Mouse (Mus musculus) hindbrain, embryonic 12.5 days (tissue): ENCODE results near the gene Ube2b. TPM values are rescaled to one million over a fixed set of nuclear protein-coding genes. Genes with fewer than 3 reads are reported as not detected.

Experiments used
- ATAC-seq: fragments of 200-750 bp; cut with Nextera tagmentation; 2 replicates; pipeline ENCODE4 v1.8.0; 2017; ENCODE audit warnings: moderate TSS enrichment; ENCODE audit not compliant: low FRiP score
- H3K27ac ChIP-seq: fragments of 300-500 bp; sonication (generic); 2 replicates; pipeline ENCODE4 v1.5.1; 2016; ENCODE audit warnings: mild to moderate bottlenecking
- H3K27me3 ChIP-seq: fragments of 300-500 bp; sonication (generic); 2 replicates; pipeline ENCODE4 v1.6.1; 2016; ENCODE audit warnings: mild to moderate bottlenecking
- H3K36me3 ChIP-seq: fragments of 300-500 bp; sonication (generic); 2 replicates; pipeline ENCODE4 v1.6.1; 2016; ENCODE audit warnings: mild to moderate bottlenecking
- H3K4me1 ChIP-seq: fragments of 300-500 bp; sonication (generic); 2 replicates; pipeline ENCODE4 v1.6.1; 2016
- H3K4me2 ChIP-seq: fragments of 300-500 bp; sonication (generic); replicated peaks from 2 replicates; pipeline ENCODE4 v1.6.1; 2016; ENCODE audit warnings: mild to moderate bottlenecking
- H3K4me3 ChIP-seq: fragments of 300-500 bp; sonication (generic); 2 replicates; pipeline ENCODE4 v1.5.1; 2016; ENCODE audit warnings: mild to moderate bottlenecking
- H3K9ac ChIP-seq: fragments of 300-500 bp; sonication (generic); 2 replicates; pipeline ENCODE4 v1.6.1; 2016; ENCODE audit warnings: mild to moderate bottlenecking, moderate library complexity
- H3K9me3 ChIP-seq: fragments of 300-500 bp; sonication (generic); replicated peaks from 2 replicates; pipeline ENCODE4 v1.6.1; 2016; ENCODE audit warnings: mild to moderate bottlenecking
- WGBS: fragments of 180-500 bp; shearing (Covaris S2); methylation state at CpG from one replicate; pipeline ENCODE4 v1.1.7; 2016; 5-methylcytosine and 5-hydroxymethylcytosine counted together
- polyA plus RNA-seq: library from polyadenylated mRNA; unstranded; fragments of >200 nt; fragmentation: Nextera tagmentation; extraction: Ambion mirVana; gene quantifications from 2 replicates; pipeline ENCODE4 v1.2.1, GENCODE M21; 2016

Ube2b gene
- polyA plus RNA-seq = 228 and 245 TPM in 2 replicates

DNA sequence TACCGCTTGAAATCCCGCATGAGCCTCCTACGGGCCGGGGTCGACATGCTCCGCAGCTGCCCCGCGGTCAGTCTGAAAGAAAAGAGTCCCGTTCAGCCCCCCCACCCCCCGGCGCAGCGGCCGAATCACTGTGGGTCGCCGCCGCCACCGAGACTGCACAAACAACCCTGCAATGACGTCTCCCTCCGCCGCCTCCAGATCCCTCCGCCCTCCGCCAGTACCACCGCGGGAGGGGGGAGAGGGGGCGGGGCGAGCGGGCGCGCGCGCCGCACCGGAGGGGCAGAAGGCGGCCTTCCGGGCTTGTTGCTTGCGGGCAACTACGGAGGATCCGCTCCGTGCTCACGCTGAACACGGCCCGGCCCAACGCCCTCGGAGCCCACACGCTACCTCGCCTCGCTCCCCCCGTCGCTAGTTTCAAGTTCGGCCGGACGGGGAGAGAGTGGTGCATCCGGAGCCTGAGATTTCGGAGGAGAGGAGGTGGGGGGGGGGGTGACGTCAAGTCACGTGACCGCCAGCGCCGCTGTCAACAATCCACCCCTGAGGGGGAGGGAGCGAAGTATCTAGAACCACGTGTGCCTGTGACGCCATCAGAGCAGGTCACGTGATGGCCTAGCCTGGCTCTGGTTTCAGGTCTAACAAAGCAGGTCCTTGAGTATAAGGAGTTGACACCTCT, at the start of gene Ube2b:
Gene Ube2b, minus strand, starts transcription at position 473 of the 673 bp plus-strand sequence.
- Histone ChIP-seq H3K4me3 (peak within 1 kb of the TSS; percentile 97), H3K36me3 (peaks cover 22% of the 10 kb centered on the region), H3K4me2 (peak within 1 kb of the TSS; percentile 87), H3K9ac (peak within 1 kb of the TSS; percentile 98), H3K27me3 (no peaks in the 10 kb centered on the region), H3K27ac (peak within 1 kb of the TSS; percentile 96), H3K9me3 (no peaks in the 10 kb centered on the region), H3K4me1 (peaks cover 39% of the 10 kb centered on the region)
- WGBS = under 1% methylated on average over 60 of the region's 63 CpGs
- ATAC-seq = peak; percentile 75

DNA sequence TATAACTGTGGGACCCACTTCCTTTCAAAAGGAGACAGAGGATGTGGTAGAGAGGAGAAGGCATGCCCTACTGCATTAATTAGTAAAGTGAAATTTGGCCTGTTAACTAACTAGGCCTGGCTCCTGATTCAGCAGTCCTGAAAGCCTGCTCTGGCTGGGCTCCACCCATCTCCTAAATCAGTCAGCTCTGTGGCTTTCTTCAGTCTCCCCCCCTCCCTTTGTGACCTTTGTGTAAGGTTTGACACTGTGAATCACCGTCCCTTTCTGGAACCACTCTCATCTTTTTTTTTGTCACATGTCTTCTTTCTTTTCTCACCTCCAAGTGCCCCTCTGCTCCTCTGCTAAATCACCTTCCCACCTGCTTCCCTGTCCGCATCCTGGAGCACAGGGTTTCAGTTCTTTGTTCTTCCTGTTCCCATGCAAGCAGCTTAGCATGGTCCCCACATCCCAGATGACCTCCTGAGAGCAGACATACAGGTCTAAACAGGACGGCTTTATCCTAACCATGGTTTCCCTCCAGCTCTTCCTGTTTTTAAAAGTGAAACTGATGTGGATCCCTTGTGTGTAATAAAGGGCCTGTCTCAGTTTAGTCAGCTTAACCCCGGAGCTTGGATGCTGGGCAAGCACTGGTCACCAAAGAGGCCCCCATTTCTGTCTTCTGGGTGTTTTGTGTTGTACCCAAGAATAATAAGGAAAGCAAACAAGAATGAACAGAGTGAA, 46.0 kb upstream of the Ube2b start:
- Histone ChIP-seq H3K27me3 (no peaks in the 10 kb centered on the region), H3K9ac (no peak overlapping the region)
- WGBS = 52% methylated on average over 4 of the region's 4 CpGs

DNA sequence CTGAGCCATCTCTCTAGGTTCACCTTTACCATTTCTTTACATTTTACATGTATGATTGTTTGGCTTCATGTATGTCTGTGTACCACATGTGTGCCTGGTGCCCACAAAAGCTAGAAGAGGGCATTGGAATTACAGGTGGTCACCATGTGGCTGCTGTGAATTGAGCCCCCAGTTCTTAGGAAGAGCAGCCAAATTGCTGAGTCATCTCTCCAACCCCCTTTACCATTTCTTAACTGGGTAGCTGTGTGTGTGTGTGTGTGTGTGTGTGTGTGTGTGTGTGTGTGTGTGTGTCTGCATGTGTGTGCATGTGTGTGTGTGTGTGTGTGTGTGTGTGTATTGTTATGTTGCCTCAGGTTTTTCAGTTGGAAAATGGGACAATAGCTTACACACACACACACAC, 43.6 kb upstream of the Ube2b start:
- Histone ChIP-seq H3K9ac (no peak overlapping the region), H3K36me3 (no peaks in the 10 kb centered on the region), H3K4me3 (no peak overlapping the region), H3K27me3 (no peaks in the 10 kb centered on the region), H3K4me1 (no peaks in the 10 kb centered on the region), H3K9me3 (no peaks in the 10 kb centered on the region), H3K4me2 (no peak overlapping the region), H3K27ac (no peak overlapping the region)
- no peak for ATAC-seq

More for the DNA sequence above, 46.0 kb upstream of the Ube2b start:
- no peak overlapping the region for H3K4me3 ChIP-seq
- no peaks in the 10 kb centered on the region for H3K36me3 ChIP-seq
- H3K4me2 ChIP-seq = no peak overlapping the region
- ATAC-seq = no peak
- H3K4me1 ChIP-seq = no peaks in the 10 kb centered on the region
- no peak overlapping the region for H3K27ac ChIP-seq
- H3K9me3 ChIP-seq = no peaks in the 10 kb centered on the region

DNA sequence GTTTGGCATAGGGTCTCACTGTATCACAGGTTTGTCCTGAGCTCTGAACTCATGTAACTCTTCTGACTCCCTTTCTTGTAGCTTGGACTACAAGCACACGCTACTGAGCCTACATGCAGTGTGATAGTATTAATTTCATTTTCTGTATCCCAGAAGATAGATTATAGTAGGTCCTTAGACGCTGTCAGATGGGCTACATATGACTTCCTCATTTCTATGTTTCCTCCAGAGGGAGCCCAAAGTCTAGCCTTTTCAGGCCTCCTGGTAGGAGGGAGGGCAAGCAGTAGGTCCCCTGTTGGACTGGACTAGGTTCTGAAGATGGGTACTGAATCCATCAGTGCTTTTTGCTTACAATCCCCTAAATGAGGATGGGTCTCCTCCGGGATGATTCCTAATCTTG, 42.7 kb upstream of the Ube2b start:
- H3K27me3 ChIP-seq = no peaks in the 10 kb centered on the region
- H3K9me3 ChIP-seq = no peaks in the 10 kb centered on the region
- no peak overlapping the region for H3K27ac ChIP-seq
- ATAC-seq = no peak
- H3K36me3 ChIP-seq = no peaks in the 10 kb centered on the region
- H3K4me1 ChIP-seq = no peaks in the 10 kb centered on the region
- WGBS = 89% methylated on average over 3 of the region's 3 CpGs
- no peak overlapping the region for H3K9ac ChIP-seq
- H3K4me3 ChIP-seq = no peak overlapping the region
- no peak overlapping the region for H3K4me2 ChIP-seq

DNA sequence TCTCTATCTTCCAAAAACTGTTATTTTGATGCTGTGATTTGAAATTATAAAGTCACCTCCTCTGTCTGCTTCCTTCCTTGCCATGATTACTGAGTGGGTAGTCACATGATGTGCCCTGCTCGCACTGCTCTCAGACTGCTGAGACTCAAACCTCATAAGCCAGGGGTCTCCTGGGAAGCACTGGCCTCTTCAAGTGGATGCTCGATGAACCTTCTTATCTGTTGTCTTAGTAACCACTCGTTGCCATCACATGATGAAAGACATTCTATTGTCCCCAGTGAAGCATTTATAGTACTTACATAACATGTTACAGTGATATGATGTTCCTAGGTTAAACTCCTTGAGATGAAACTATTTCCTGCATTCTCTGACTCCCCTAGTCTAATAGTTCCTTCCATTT, 37.1 kb upstream of the Ube2b start:
- ATAC-seq = no peak
- H3K4me2 ChIP-seq = no peak overlapping the region

DNA sequence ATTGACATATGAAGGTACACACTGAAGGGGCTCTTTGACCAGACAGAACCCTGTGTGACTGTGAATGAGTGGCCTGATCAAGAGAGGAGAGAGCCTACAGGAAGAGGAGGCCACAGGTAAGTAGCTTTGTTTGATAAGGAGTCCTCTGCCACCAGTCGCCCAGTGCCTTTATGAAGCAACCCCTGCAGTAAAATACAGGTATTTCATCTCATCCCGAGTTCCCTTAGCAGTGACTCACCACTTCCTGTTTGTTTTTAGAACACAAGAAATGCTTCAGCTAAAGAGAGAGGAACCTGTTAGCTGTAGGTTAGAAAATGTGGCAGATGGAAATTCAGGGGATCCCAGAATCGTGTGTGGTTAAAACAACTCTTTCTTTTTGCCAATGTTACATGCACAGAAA, 35.3 kb upstream of the Ube2b start:
- Histone ChIP-seq H3K36me3 (no peaks in the 10 kb centered on the region), H3K4me1 (no peaks in the 10 kb centered on the region), H3K4me2 (no peak overlapping the region), H3K9ac (no peak overlapping the region), H3K4me3 (no peak overlapping the region), H3K27me3 (no peaks in the 10 kb centered on the region), H3K27ac (no peak overlapping the region), H3K9me3 (no peaks in the 10 kb centered on the region)
- 82% methylated on average over 3 of the region's 3 CpGs for WGBS
- no peak for ATAC-seq

More for the DNA sequence above, 37.1 kb upstream of the Ube2b start:
- no peaks in the 10 kb centered on the region for H3K4me1 ChIP-seq
- WGBS = 54% methylated on average over 3 of the region's 3 CpGs
- no peaks in the 10 kb centered on the region for H3K36me3 ChIP-seq
- no peaks in the 10 kb centered on the region for H3K9me3 ChIP-seq
- no peaks in the 10 kb centered on the region for H3K27me3 ChIP-seq
- H3K9ac ChIP-seq = no peak overlapping the region
- H3K27ac ChIP-seq = no peak overlapping the region
- no peak overlapping the region for H3K4me3 ChIP-seq

DNA sequence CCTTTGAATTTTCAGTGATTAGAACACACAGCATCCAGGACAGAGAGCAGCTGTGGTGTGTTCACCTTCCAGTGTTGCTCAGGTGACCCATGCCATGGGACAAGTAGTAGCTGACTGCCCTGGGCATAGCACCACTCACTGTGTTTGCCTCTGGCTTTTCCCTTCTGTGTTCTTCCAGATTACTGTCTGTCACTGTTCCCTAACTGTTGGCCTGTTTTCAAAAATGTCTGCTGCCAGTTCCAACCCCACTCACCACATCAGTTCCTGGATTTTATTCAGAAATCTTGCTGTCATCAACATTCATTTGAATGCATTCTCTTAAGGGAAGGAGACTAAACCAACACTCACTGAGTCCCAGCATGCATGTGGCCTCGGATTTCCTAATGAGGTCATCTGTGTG, 33.4 kb upstream of the Ube2b start:
- ATAC-seq = no peak
- Histone ChIP-seq H3K27me3 (no peaks in the 10 kb centered on the region), H3K9ac (no peak overlapping the region), H3K4me2 (no peak overlapping the region), H3K36me3 (no peaks in the 10 kb centered on the region), H3K27ac (no peak overlapping the region), H3K4me1 (no peaks in the 10 kb centered on the region), H3K4me3 (no peak overlapping the region), H3K9me3 (no peaks in the 10 kb centered on the region)
- 88% methylated on average over 1 of the region's 1 CpGs for WGBS

DNA sequence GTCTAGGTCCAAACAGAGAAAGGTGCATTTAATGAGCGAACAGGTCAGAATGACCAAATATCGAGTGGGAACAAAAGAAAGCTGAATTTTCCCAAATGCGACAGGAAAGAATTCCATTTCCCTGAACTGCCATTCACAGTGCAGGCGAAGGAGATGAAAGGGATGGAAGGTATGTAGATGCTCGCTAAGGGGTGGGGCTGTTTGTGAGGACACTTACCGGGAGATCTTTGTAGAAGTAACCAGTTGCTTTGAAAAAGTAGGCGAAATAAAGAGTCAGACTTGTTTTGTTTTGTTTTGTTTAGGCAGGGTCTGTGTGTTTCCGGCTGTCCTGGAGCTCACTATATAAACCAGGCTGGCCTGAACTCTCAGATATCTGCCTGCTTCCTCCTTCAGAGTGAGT, 31.8 kb upstream of the Ube2b start:
- Histone ChIP-seq H3K27me3 (no peaks in the 10 kb centered on the region), H3K36me3 (no peaks in the 10 kb centered on the region), H3K9ac (no peak overlapping the region), H3K4me2 (no peak overlapping the region), H3K4me3 (no peak overlapping the region), H3K9me3 (no peaks in the 10 kb centered on the region), H3K4me1 (no peaks in the 10 kb centered on the region), H3K27ac (no peak overlapping the region)
- 70% methylated on average over 8 of the region's 8 CpGs for WGBS
- no peak for ATAC-seq

DNA sequence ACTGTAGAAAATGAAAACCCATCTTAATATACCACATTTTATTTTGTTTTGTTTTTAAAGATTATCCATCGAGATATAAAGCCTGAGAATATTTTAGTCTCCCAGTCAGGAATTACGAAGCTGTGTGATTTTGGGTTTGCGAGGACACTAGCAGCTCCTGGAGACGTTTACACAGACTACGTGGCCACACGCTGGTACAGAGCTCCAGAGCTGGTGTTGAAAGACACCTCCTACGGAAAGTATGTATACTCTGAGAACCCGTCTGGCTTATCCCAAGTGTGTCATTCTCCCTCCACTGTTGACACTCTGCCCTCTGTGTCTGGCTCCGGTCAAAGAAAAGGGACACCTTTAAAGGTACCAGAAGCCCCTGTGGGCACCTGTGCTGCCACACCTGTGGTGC, 17.7 kb upstream of the Ube2b start:
- Histone ChIP-seq H3K4me3 (no peak overlapping the region), H3K9me3 (no peaks in the 10 kb centered on the region), H3K4me2 (no peak overlapping the region), H3K27ac (no peak overlapping the region), H3K9ac (no peak overlapping the region), H3K36me3 (peaks cover 5% of the 10 kb centered on the region; the same call in 1 of the 2 replicates), H3K4me1 (no peaks in the 10 kb centered on the region), H3K27me3 (no peaks in the 10 kb centered on the region)
- no peak for ATAC-seq
- WGBS = 82% methylated on average over 9 of the region's 9 CpGs

DNA sequence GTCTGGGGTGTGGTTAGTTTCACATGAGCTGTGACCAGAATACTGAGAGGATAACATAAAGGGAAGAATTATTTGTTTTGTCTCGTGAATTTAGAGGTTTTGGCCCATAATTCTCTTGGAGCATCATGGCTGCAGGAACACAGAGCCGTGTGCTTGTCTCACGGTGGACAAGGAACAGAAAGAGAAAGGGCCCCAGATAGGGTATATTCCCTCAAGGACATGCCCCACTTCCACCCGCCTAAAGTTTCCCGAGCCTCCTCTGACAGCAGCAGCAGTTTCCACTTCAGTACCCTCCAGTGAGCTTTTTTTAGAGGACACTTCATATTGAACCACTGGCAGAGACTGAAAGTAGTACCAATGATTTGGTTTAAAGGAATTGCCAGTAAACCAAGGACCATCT, 11.0 kb upstream of the Ube2b start:
- Histone ChIP-seq H3K4me1 (no peaks in the 10 kb centered on the region), H3K4me3 (no peak overlapping the region), H3K27ac (no peak overlapping the region), H3K9ac (no peak overlapping the region), H3K9me3 (no peaks in the 10 kb centered on the region), H3K4me2 (no peak overlapping the region), H3K27me3 (no peaks in the 10 kb centered on the region), H3K36me3 (peaks cover 3% of the 10 kb centered on the region; the same call in 1 of the 2 replicates)
- 79% methylated on average over 5 of the region's 5 CpGs for WGBS
- no peak for ATAC-seq

DNA sequence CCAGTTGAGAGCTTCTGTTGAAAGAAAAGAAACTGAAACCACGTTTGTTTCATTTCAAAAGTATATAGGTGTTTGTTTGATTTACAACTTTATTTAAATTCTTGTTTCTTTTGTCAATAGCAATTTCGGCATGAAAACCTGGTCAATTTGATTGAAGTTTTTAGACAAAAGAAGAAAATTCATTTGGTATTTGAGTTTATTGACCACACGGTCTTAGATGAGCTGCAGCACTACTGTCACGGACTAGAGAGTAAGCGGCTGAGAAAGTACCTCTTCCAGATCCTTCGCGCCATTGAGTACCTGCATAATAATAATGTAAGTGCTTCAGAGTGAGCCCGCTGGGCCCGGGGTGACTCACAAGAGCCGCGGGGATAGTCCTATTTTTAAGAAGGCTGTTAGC, 10.4 kb upstream of the Ube2b start:
- Histone ChIP-seq H3K36me3 (peaks cover 3% of the 10 kb centered on the region; the same call in 1 of the 2 replicates), H3K4me3 (no peak overlapping the region), H3K9ac (no peak overlapping the region), H3K27me3 (no peaks in the 10 kb centered on the region), H3K9me3 (no peaks in the 10 kb centered on the region), H3K27ac (no peak overlapping the region), H3K4me1 (no peaks in the 10 kb centered on the region), H3K4me2 (no peak overlapping the region)
- WGBS = 90% methylated on average over 11 of the region's 11 CpGs
- no peak for ATAC-seq

DNA sequence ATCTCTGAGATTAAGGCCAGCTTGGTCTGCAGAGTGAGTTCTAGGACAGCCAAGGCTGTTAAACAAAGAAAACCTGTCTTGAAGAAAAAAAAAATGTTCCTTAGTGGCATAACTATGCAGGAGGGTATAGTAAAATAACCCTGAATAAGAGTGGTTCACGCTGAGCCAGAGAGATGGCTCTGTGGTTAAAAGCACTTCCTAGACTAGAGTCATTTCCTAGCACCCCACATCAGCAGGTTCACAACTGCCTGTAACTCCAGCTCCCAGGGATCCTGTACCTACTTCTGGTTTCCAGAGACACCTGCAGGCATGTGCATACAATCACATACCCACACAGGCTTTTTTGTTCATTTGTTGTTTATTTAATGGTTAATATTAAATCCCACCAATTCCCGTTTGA, 5.0 kb upstream of the Ube2b start:
- Histone ChIP-seq H3K27ac (no peak overlapping the region), H3K36me3 (0 out of 2 replicates have a peak, but pooled peaks cover 3% of the 10 kb centered on the region), H3K4me1 (peaks cover 14% of the 10 kb centered on the region; the same call in 1 of the 2 replicates), H3K9me3 (no peaks in the 10 kb centered on the region), H3K4me3 (no peak overlapping the region), H3K9ac (no peak overlapping the region), H3K4me2 (no peak overlapping the region; the same call in 1 of the 2 replicates), H3K27me3 (no peaks in the 10 kb centered on the region)
- WGBS = 69% methylated on average over 2 of the region's 2 CpGs
- no peak for ATAC-seq
